11 mouse cellular contexts compared by ENCODE assay signal in the genomic region with DNA sequence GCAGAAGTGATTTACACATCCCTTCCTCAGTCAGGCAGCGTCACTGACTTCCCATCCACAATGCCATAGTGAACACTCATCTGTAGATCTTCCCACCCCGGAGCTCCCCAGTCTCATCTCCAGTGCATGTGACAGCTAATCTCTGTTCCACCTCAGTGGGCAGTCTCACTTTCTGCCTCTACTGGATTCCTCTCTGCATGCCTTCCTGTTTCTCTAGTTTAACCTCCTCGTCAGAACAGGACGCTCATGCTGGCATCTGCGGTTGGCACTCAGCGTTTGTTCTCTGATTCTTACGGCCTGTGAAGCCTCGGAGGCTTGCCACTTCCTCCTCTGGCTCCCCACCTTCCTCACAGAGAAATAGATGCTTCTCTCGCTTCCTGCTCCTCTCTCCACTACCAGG. TPM values are rescaled to one million over a fixed set of nuclear protein-coding genes. Genes with fewer than 3 reads are reported as not detected.
DNase-seq lines count a peak whose midpoint lies in the region; ATAC-seq and TF ChIP-seq lines count a peak whose summit lies in the region.
"Had no signal": no experiment of that assay in that cellular context is flagged by ENCODE, and none has a peak within 500 bp of the region (broad histone marks: within the 10 kb centered on the region; RNA-seq: fewer than 3 reads in every experiment).

No protein-coding gene starts in this region.

- H3K9ac ChIP-seq in embryonic facial prominence, embryonic 15.5 days: no peak overlapping the region
- H3K9ac ChIP-seq in intestine, embryonic 16.5 days (ENCODE audit: low read depth, low read length): no peak overlapping the region
- no peak overlapping the region for H3K9ac ChIP-seq in forebrain, embryonic 15.5 days (replicated peaks)

- no peak overlapping the region for H3K4me3 ChIP-seq in layer of hippocampus, adult 2 months
- no peak overlapping the region for H3K4me3 ChIP-seq in embryonic facial prominence, embryonic 15.5 days (replicated peaks)
- H3K4me3 ChIP-seq in megakaryocyte, embryonic 14.5 days (replicated peaks): peak overlapping the region; percentile 6
- H3K4me3 ChIP-seq in intestine, embryonic 16.5 days (ENCODE audit: low read length): no peak overlapping the region
- no peak overlapping the region for H3K4me3 ChIP-seq in forebrain, embryonic 15.5 days
- H3K4me3 ChIP-seq: heart, adult 2 months had no signal

- no peaks in the 10 kb centered on the region for H3K9me3 ChIP-seq in embryonic facial prominence, embryonic 15.5 days (replicated peaks)
- no peaks in the 10 kb centered on the region for H3K9me3 ChIP-seq in megakaryocyte, embryonic 14.5 days
- H3K9me3 ChIP-seq in intestine, embryonic 16.5 days (ENCODE audit: control insufficient read depth, low read length): no peaks in the 10 kb centered on the region
- no peaks in the 10 kb centered on the region for H3K9me3 ChIP-seq in forebrain, embryonic 15.5 days

- no peaks in the 10 kb centered on the region for H3K36me3 ChIP-seq in embryonic facial prominence, embryonic 15.5 days
- H3K36me3 ChIP-seq in megakaryocyte, embryonic 14.5 days (replicated peaks; ENCODE audit: low read length): no peaks in the 10 kb centered on the region
- no peaks in the 10 kb centered on the region for H3K36me3 ChIP-seq in intestine, embryonic 16.5 days (ENCODE audit: control insufficient read depth, insufficient read depth, low read length)
- H3K36me3 ChIP-seq in forebrain, embryonic 15.5 days: no peaks in the 10 kb centered on the region

- ATAC-seq in embryonic facial prominence, embryonic 15.5 days (ENCODE audit: insufficient number of reproducible peaks, low FRiP score, low TSS enrichment, low read depth): no peak
- ATAC-seq in intestine, embryonic 16.5 days: no peak
- no peak for ATAC-seq in forebrain, embryonic 15.5 days (replicated peaks)

- no peak overlapping the region for H3K27ac ChIP-seq in layer of hippocampus, adult 2 months
- peak overlapping the region; percentile 78; the same call in 1 of the 2 replicates for H3K27ac ChIP-seq in embryonic facial prominence, embryonic 15.5 days (replicated peaks)
- H3K27ac ChIP-seq in intestine, embryonic 16.5 days (ENCODE audit: low read length): no peak overlapping the region
- no peak overlapping the region for H3K27ac ChIP-seq in forebrain, embryonic 15.5 days (replicated peaks)
- H3K27ac ChIP-seq: heart, adult 2 months had no signal

- H3K27me3 ChIP-seq in embryonic facial prominence, embryonic 15.5 days: no peaks in the 10 kb centered on the region
- peaks cover 9% of the 10 kb centered on the region for H3K27me3 ChIP-seq in megakaryocyte, embryonic 14.5 days (replicated peaks)
- H3K27me3 ChIP-seq in intestine, embryonic 16.5 days (replicated peaks; ENCODE audit: control insufficient read depth, insufficient read depth, low read length): no peaks in the 10 kb centered on the region
- H3K27me3 ChIP-seq in forebrain, embryonic 15.5 days: no peaks in the 10 kb centered on the region

- H3K4me1 ChIP-seq in embryonic facial prominence, embryonic 15.5 days: peaks cover 24% of the 10 kb centered on the region
- peaks cover 17% of the 10 kb centered on the region for H3K4me1 ChIP-seq in megakaryocyte, embryonic 14.5 days
- peaks cover 11% of the 10 kb centered on the region; the same call in 1 of the 2 replicates for H3K4me1 ChIP-seq in intestine, embryonic 16.5 days (ENCODE audit: control insufficient read depth, insufficient read depth, low read length)
- H3K4me1 ChIP-seq in forebrain, embryonic 15.5 days: 0 out of 2 replicates have a peak, but pooled peaks cover 7% of the 10 kb centered on the region

- H3K4me2 ChIP-seq in embryonic facial prominence, embryonic 15.5 days (replicated peaks): no peak overlapping the region
- H3K4me2 ChIP-seq in intestine, embryonic 16.5 days (ENCODE audit: low read depth, low read length): no peak overlapping the region
- H3K4me2 ChIP-seq in forebrain, embryonic 15.5 days (replicated peaks): no peak overlapping the region

- DNase-seq in layer of hippocampus, adult 9-11 months: peak; percentile 28
- no peak for DNase-seq in layer of hippocampus, adult 2 months (ENCODE audit: low spot score in 2 of 2)
- peak; percentile 93 for DNase-seq in thymus, postnatal 0 days (ENCODE audit: low spot score)
- no peak for DNase-seq in gastrocnemius, postnatal 4 days (ENCODE audit: low spot score in 2 of 2)
- DNase-seq: right cerebral cortex, postnatal 25 days had no signal

- no peak for TF ChIP-seq CTCF in layer of hippocampus, adult 2 months (conservative IDR thresholded peaks at IDR 0.05)

- WGBS in embryonic facial prominence, embryonic 15.5 days: 67% methylated on average over 9 of the region's 9 CpGs
- WGBS in intestine, embryonic 16.5 days: 66% methylated on average over 9 of the region's 9 CpGs
- 69% methylated on average over 9 of the region's 9 CpGs for WGBS in forebrain, embryonic 15.5 days

RNA-seq across cellular contexts. Expression of a gene that starts 50.2 kb away (rescaled TPM):
- under 1 TPM in 1 of 2 experiments, not detected in 1; 0.41 TPM for total RNA-seq in layer of hippocampus, adult 2 months (2021)
- polyA plus RNA-seq in embryonic facial prominence, embryonic 15.5 days (2015; fragmentation: Nextera tagmentation; extraction: Ambion mirVana): 0.53 and 0.72 TPM in 2 replicates
- not detected in 2 replicates for polyA plus RNA-seq in megakaryocyte, embryonic 14.5 days (2012; ENCODE audit: insufficient read depth, low replicate concordance)
- polyA plus RNA-seq in thymus, postnatal 0 days (2015; fragmentation: Nextera tagmentation; extraction: Ambion mirVana): 0.08 and 0.10 TPM in 2 replicates
- 0.11 and 0.12 TPM in 2 replicates for polyA plus RNA-seq in intestine, embryonic 16.5 days (2015; fragmentation: Nextera tagmentation; extraction: Ambion mirVana)
- total RNA-seq in gastrocnemius, postnatal 4 days (2021): under 1 TPM in 1 of 2 experiments, not detected in 1; 0.25 TPM
- polyA plus RNA-seq in forebrain, embryonic 15.5 days (2015; fragmentation: Nextera tagmentation; extraction: Ambion mirVana): not detected in 2 replicates
- total RNA-seq: heart, adult 2 months; MEL had no signal

Comparison
In these comparisons a context has a peak if more than half of its experiments do, and no peak if none do; other contexts are left out.
1. DNase-seq: peak in layer of hippocampus, adult 9-11 months (single experiment) and thymus, postnatal 0 days (single experiment); none in layer of hippocampus, adult 2 months (0 of 2) and gastrocnemius, postnatal 4 days (0 of 2).